Mouse (Mus musculus) gonadal fat pad, adult 2 months (tissue): Measurements from ENCODE around the gene Saa4. TPM values are rescaled to one million over a fixed set of nuclear protein-coding genes. Genes with fewer than 3 reads are reported as not detected.
"Not testable (repeated sequence)": the region's sequence is repeated elsewhere in the genome, so short reads cannot be mapped to it uniquely, and the experiment has no call there.

Experiments
- DNase-seq: peaks from one replicate; pipeline ENCODE4 v3.0.0-alpha.2; 2012; ENCODE audit warnings: low read depth
- polyA plus RNA-seq: library from polyadenylated mRNA; depleted of rRNA; stranded (reverse); fragments of >200 nt; gene quantifications from 2 replicates; pipeline ENCODE4 v1.2.3, GENCODE M21; 2012; rRNA removed

Saa4 gene
- polyA plus RNA-seq, 1 experiment, result 0.04 TPM

DNA sequence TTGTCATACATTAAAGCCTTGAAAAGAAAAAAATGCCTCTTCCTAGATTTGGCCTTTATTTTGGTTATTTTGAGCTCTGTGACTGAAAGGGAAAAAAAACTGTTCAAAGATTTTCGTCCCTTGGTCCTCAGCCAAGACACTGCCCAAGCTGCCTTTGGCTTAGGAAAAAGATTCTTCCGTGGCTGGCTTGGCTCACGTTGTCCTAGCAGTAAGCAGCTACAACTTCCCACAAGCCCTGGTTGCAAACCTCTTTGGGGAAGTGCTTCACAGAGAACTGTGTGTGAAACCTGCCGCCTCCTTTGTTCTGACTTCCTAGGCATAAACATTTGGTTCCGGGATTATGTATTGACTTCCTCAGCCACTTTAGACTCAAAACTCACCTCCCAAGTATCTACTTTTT, 15.5 kb downstream of the Saa4 start:
- DNase-seq, result no peak

GRCm38 (mm10) chr7:46715600-46715999, 16.8 kb downstream of the Saa4 start, which contains the start of gene Saa3:
TSS of gene Saa3 (minus strand) at chr7:46715700.
- no peak for DNase-seq

DNA sequence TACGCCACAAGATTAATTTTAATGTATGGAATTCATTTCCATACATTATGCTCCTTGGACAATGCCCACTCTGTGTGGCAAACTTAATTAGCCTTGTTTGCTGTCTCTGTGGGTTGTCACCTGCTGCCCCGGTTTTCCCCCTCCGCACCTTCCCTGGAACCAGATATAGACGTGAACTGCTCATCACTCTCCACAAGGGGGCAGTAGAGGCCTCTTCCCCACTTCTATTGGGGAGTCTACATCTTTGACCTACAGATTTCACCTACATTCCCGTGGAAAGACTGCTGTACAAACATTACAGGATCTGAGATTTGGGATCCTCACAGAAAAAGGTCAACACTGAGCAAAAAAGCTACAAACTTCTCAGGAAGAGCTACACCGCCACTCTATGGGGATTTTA, 17.9 kb downstream of the Saa4 start:
- DNase-seq, result no peak

DNA sequence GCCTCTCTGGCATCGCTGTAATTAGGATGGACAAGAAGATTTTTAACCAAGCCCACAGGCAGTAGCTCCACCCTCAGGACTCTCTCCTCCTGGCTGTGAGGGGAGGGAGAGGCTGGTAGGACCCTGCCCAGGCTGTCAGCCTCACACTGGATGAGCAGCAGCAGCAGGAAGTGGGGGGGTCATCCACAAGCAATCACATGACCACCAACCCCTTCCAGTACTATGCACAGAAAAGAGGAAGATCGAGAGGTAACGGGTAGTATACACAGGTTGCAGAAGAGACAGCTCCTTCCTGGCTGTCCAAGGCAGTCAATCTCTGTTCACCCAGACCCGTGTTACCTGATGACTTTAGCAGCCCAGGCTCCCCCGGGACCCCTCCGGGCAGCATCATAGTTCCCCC, 20.2 kb downstream of the Saa4 start:
- no peak for DNase-seq

- DNase-seq, result peak; percentile 19
These were observed 22.0 kb downstream of the Saa4 start, which contains the start of gene Saal1 for GRCm38 (mm10) chr7:46710390-46710844. TSS of gene Saal1 (minus strand) at chr7:46710680.

GRCm38 (mm10) chr7:46700521-46701025, 31.8 kb downstream of the Saa4 start:
- DNase-seq, result no peak

GRCm38 (mm10) chr7:46696754-46697153, 35.6 kb downstream of the Saa4 start:
- no peak for DNase-seq

- no peak for DNase-seq
These were observed 45.6 kb downstream of the Saa4 start for GRCm38 (mm10) chr7:46686827-46687226.

DNA sequence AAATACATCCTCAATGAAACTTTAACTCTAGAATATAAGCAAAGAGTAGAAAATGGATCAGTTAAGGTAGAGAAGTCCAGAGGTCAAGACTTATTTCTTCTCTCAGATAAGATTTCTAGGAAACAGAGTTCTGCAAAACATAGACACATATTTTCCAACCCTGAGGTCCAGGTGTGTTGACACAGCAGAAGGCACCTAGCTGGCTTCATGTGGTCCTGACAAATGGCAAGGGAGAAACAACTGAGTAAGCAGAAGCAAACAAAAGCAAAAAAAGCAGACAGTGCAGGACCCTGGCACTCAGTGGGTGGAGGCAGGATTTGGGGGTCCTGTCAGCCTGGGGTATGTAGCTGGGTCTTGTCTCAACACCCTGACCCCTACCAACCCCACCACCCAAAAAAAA, 51.7 kb downstream of the Saa4 start:
- no peak for DNase-seq

DNA sequence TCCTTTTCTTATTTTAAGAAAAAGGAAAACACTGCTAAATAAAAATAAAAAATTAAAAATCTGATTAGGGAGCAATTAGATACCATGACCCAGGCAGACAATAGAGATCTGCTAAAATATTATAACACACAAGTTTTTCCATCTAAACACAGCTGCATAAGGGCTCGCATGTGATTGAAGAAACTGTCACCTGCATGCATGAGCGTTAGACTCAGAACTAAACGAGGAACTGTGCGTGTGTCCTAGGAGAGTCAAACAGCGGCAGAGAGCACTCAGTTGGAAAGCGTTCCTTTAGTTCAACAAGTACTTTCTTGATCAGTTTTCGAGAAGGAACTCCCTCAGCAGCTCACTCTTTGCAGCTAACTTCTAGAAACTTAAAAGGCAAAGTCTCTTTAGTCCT, 53.4 kb downstream of the Saa4 start:
- not testable (repeated sequence) for DNase-seq

GRCm38 (mm10) chr7:46678417-46678816, 54.0 kb downstream of the Saa4 start:
- no peak for DNase-seq

Other genes with a start within 250 kb of the Saa4 start
- gene Sergef, start 92.8 kb downstream of the Saa4 start, polyA plus RNA-seq, result 6.9 and 10.8 TPM in 2 replicates
- gene Tph1, start 60.1 kb downstream of the Saa4 start, polyA plus RNA-seq, result 0.29 and 0.66 TPM in 2 replicates
- 4.3 and 5.4 TPM in 2 replicates for gene Saal1, start 21.9 kb downstream of the Saa4 start, polyA plus RNA-seq
- 7.1 and 9.3 TPM in 2 replicates for gene Saa3, start 16.9 kb downstream of the Saa4 start, polyA plus RNA-seq
- gene Saa1, start 10.4 kb upstream of the Saa4 start, polyA plus RNA-seq, result 0.23 TPM in 1 of 2 replicates, not detected in the other
- gene Saa2, start 19.2 kb upstream of the Saa4 start, polyA plus RNA-seq, result not detected in 2 replicates
- gene Hps5, start 63.5 kb upstream of the Saa4 start, polyA plus RNA-seq, result 17.9 and 20.3 TPM in 2 replicates
- gene Gtf2h1, start 63.5 kb upstream of the Saa4 start, polyA plus RNA-seq, result 9.7 and 10.6 TPM in 2 replicates
- gene Ldha, start 108.9 kb upstream of the Saa4 start, polyA plus RNA-seq, result 562 and 1,009 TPM in 2 replicates
- gene Ldhc, start 128.6 kb upstream of the Saa4 start, polyA plus RNA-seq, result 3.6 and 10.2 TPM in 2 replicates
- gene Tsg101, start 187.4 kb upstream of the Saa4 start, polyA plus RNA-seq, result 84.1 and 103 TPM in 2 replicates
- 6.5 and 7.6 TPM in 2 replicates for gene Uevld, start 225.9 kb upstream of the Saa4 start, polyA plus RNA-seq